Mouse (Mus musculus): ENCODE results near the gene Gm5617.

GRCm38 (mm10) chr9:48504741-48505365, 9.6 kb downstream of the Gm5617 start:
- TF ChIP-seq POLR2A (IDR thresholded peaks at IDR 0.05; ENCODE audit: extremely low read depth, insufficient read depth, low read length): no peak
- no peak for TF ChIP-seq CTCF (IDR thresholded peaks at IDR 0.05; ENCODE audit: extremely low read depth, insufficient read depth, low read length)

All from cortical plate, adult 2 months (tissue).